Mouse (Mus musculus): Measurements from ENCODE around the gene Zfp383. TPM values are rescaled to one million over a fixed set of nuclear protein-coding genes. Genes with fewer than 3 reads are reported as not detected.
A peak's percentile ranks its signal among the peaks of the same experiment; 100 is the strongest.
"Not testable (repeated sequence)": the region's sequence is repeated elsewhere in the genome, so short reads cannot be mapped to it uniquely, and the experiment has no call there.

Zfp383 gene
- polyA plus RNA-seq, 1 experiment from 2014 or later: 3.2 TPM

- 1% methylated on average over 52 of the region's 52 CpGs for WGBS
- no peaks in the 10 kb centered on the region for H3K27me3 ChIP-seq (ENCODE audit: control insufficient read depth, insufficient read depth, low read length)
- H3K27ac ChIP-seq (ENCODE audit: low read length): peak within 1 kb of the TSS; percentile 95
- H3K9ac ChIP-seq (ENCODE audit: low read length): peak within 1 kb of the TSS; percentile 92
- H3K4me1 ChIP-seq (ENCODE audit: control insufficient read depth, insufficient read depth, low read length): peaks cover 8% of the 10 kb centered on the region
- ATAC-seq (replicated peaks; ENCODE audit: extremely low read depth, insufficient read depth, low FRiP score): peak; percentile 82
- H3K9me3 ChIP-seq (replicated peaks; ENCODE audit: control insufficient read depth, low read length): no peaks in the 10 kb centered on the region
- H3K36me3 ChIP-seq (ENCODE audit: control insufficient read depth, insufficient read depth): no peaks in the 10 kb centered on the region; the same call in 1 of the 2 replicates
- H3K4me2 ChIP-seq (ENCODE audit: low read depth, low read length): peak within 1 kb of the TSS; percentile 81
- peak within 1 kb of the TSS; percentile 70 for H3K4me3 ChIP-seq (ENCODE audit: low read length)
These were observed 45.7 kb downstream of the Zfp383 start, which contains the start of gene Zfp74 for GRCm38 (mm10) chr7:29953513-29954401. Gene Zfp74, minus strand, starts transcription at chr7:29954089.

- Histone ChIP-seq H3K4me2 (ENCODE audit: low read depth, low read length) (peak overlapping the region; percentile 81), H3K27me3 (ENCODE audit: control insufficient read depth, insufficient read depth, low read length) (no peaks in the 10 kb centered on the region), H3K9ac (ENCODE audit: low read length) (peak overlapping the region; percentile 92), H3K36me3 (ENCODE audit: control insufficient read depth, insufficient read depth) (no peaks in the 10 kb centered on the region; the same call in 1 of the 2 replicates), H3K27ac (ENCODE audit: low read length) (no peak overlapping the region), H3K4me1 (ENCODE audit: control insufficient read depth, insufficient read depth, low read length) (peaks cover 8% of the 10 kb centered on the region), H3K4me3 (ENCODE audit: low read length) (peak overlapping the region; percentile 70), H3K9me3 (replicated peaks; ENCODE audit: control insufficient read depth, low read length) (no peaks in the 10 kb centered on the region)
- 26% methylated on average over 4 of the region's 4 CpGs for WGBS
- no peak for ATAC-seq (replicated peaks; ENCODE audit: extremely low read depth, insufficient read depth, low FRiP score)
These were observed 46.7 kb downstream of the Zfp383 start for GRCm38 (mm10) chr7:29954731-29955130.

GRCm38 (mm10) chr7:29956257-29956656 is 48.2 kb downstream of the Zfp383 start:
- Histone ChIP-seq H3K27me3 (ENCODE audit: control insufficient read depth, insufficient read depth, low read length) (no peaks in the 10 kb centered on the region), H3K36me3 (ENCODE audit: control insufficient read depth, insufficient read depth) (no peaks in the 10 kb centered on the region; the same call in 1 of the 2 replicates), H3K4me3 (ENCODE audit: low read length) (peak overlapping the region; percentile 26), H3K27ac (ENCODE audit: low read length) (peak overlapping the region; percentile 22), H3K4me1 (ENCODE audit: control insufficient read depth, insufficient read depth, low read length) (peaks cover 8% of the 10 kb centered on the region), H3K9ac (ENCODE audit: low read length) (peak overlapping the region; percentile 39), H3K4me2 (ENCODE audit: low read depth, low read length) (peak overlapping the region; percentile 46), H3K9me3 (replicated peaks; ENCODE audit: control insufficient read depth, low read length) (no peaks in the 10 kb centered on the region)
- ATAC-seq (replicated peaks; ENCODE audit: extremely low read depth, insufficient read depth, low FRiP score): no peak
- 40% methylated on average over 9 of the region's 10 CpGs for WGBS

- Histone ChIP-seq H3K4me2 (ENCODE audit: low read depth, low read length) (no peak overlapping the region), H3K36me3 (ENCODE audit: control insufficient read depth, insufficient read depth) (no peaks in the 10 kb centered on the region), H3K27ac (ENCODE audit: low read length) (no peak overlapping the region), H3K4me1 (ENCODE audit: control insufficient read depth, insufficient read depth, low read length) (peaks cover 4% of the 10 kb centered on the region), H3K9me3 (replicated peaks; ENCODE audit: control insufficient read depth, low read length) (no peaks in the 10 kb centered on the region), H3K27me3 (ENCODE audit: control insufficient read depth, insufficient read depth, low read length) (no peaks in the 10 kb centered on the region), H3K9ac (ENCODE audit: low read length) (no peak overlapping the region), H3K4me3 (ENCODE audit: low read length) (no peak overlapping the region)
- ATAC-seq (replicated peaks; ENCODE audit: extremely low read depth, insufficient read depth, low FRiP score): no peak
- 76% methylated on average over 11 of the region's 11 CpGs for WGBS
These were observed 50.2 kb downstream of the Zfp383 start for GRCm38 (mm10) chr7:29958125-29958724.

- Histone ChIP-seq H3K9me3 (replicated peaks; ENCODE audit: control insufficient read depth, low read length) (no peaks in the 10 kb centered on the region), H3K36me3 (ENCODE audit: control insufficient read depth, insufficient read depth) (no peaks in the 10 kb centered on the region), H3K27me3 (ENCODE audit: control insufficient read depth, insufficient read depth, low read length) (no peaks in the 10 kb centered on the region), H3K27ac (ENCODE audit: low read length) (no peak overlapping the region), H3K4me3 (ENCODE audit: low read length) (no peak overlapping the region), H3K4me2 (ENCODE audit: low read depth, low read length) (no peak overlapping the region), H3K9ac (ENCODE audit: low read length) (no peak overlapping the region), H3K4me1 (ENCODE audit: control insufficient read depth, insufficient read depth, low read length) (peaks cover 4% of the 10 kb centered on the region)
- WGBS: 47% methylated on average over 3 of the region's 3 CpGs
- no peak for ATAC-seq (replicated peaks; ENCODE audit: extremely low read depth, insufficient read depth, low FRiP score)
These were observed 51.0 kb downstream of the Zfp383 start for GRCm38 (mm10) chr7:29959004-29959403.

GRCm38 (mm10) chr7:29965115-29965810 is 57.2 kb downstream of the Zfp383 start:
- 54% methylated on average over 33 of the region's 39 CpGs for WGBS
- ATAC-seq (replicated peaks; ENCODE audit: extremely low read depth, insufficient read depth, low FRiP score); H3K27me3 ChIP-seq (ENCODE audit: control insufficient read depth, insufficient read depth, low read length); H3K9ac ChIP-seq (ENCODE audit: low read length); H3K27ac ChIP-seq (ENCODE audit: low read length); H3K4me2 ChIP-seq (ENCODE audit: low read depth, low read length); H3K4me3 ChIP-seq (ENCODE audit: low read length); H3K4me1 ChIP-seq (ENCODE audit: control insufficient read depth, insufficient read depth, low read length); H3K9me3 ChIP-seq (replicated peaks; ENCODE audit: control insufficient read depth, low read length); H3K36me3 ChIP-seq (ENCODE audit: control insufficient read depth, insufficient read depth): not testable (repeated sequence)

Small RNAs within 50 kb of the gene (microRNA-seq; reads per million reads assigned to microRNA genes)
- 0.59 reads per million for gene Mir7668

Other genes with a start within 250 kb of the Zfp383 start
- gene Catsperg2, start 181.2 kb upstream of the Zfp383 start, polyA plus RNA-seq (2015; fragmentation: Nextera tagmentation; extraction: Ambion mirVana): not detected in 2 replicates
- 8.9 and 9.8 TPM in 2 replicates for gene Zfp84, start 139.7 kb upstream of the Zfp383 start, polyA plus RNA-seq (2015; fragmentation: Nextera tagmentation; extraction: Ambion mirVana)
- gene Zfp30, start 124.2 kb upstream of the Zfp383 start, polyA plus RNA-seq (2015; fragmentation: Nextera tagmentation; extraction: Ambion mirVana): 6.2 and 6.9 TPM in 2 replicates
- 12.6 and 12.9 TPM in 2 replicates for gene Zfp790, start 92.1 kb upstream of the Zfp383 start, polyA plus RNA-seq (2015; fragmentation: Nextera tagmentation; extraction: Ambion mirVana)
- 1.5 TPM in 2 replicates for gene Zfp940, start 54.6 kb upstream of the Zfp383 start, polyA plus RNA-seq (2015; fragmentation: Nextera tagmentation; extraction: Ambion mirVana)
- 4.2 and 5.4 TPM in 2 replicates for gene Zfp420, start 48.2 kb upstream of the Zfp383 start, polyA plus RNA-seq (2015; fragmentation: Nextera tagmentation; extraction: Ambion mirVana)
- 8.5 and 9.6 TPM in 2 replicates for gene Zfp27, start 1.7 kb upstream of the Zfp383 start, polyA plus RNA-seq (2015; fragmentation: Nextera tagmentation; extraction: Ambion mirVana)
- 8.2 and 8.3 TPM in 2 replicates for gene Zfp74, start 45.9 kb downstream of the Zfp383 start, polyA plus RNA-seq (2015; fragmentation: Nextera tagmentation; extraction: Ambion mirVana)
- gene Zfp568, start 75.7 kb downstream of the Zfp383 start, polyA plus RNA-seq (2015; fragmentation: Nextera tagmentation; extraction: Ambion mirVana): 16.0 and 18.4 TPM in 2 replicates
- 4.3 and 4.7 TPM in 2 replicates for gene Zfp14, start 143.2 kb downstream of the Zfp383 start, polyA plus RNA-seq (2015; fragmentation: Nextera tagmentation; extraction: Ambion mirVana)
- gene Zfp82, start 164.7 kb downstream of the Zfp383 start, polyA plus RNA-seq (2015; fragmentation: Nextera tagmentation; extraction: Ambion mirVana): 4.8 and 5.2 TPM in 2 replicates
- not detected in 2 replicates for gene Gm26920, start 182.2 kb downstream of the Zfp383 start, polyA plus RNA-seq (2015; fragmentation: Nextera tagmentation; extraction: Ambion mirVana)
- 6.2 and 7.1 TPM in 2 replicates for gene Zfp566, start 182.3 kb downstream of the Zfp383 start, polyA plus RNA-seq (2015; fragmentation: Nextera tagmentation; extraction: Ambion mirVana)
- gene Zfp260, start 186.6 kb downstream of the Zfp383 start, polyA plus RNA-seq (2015; fragmentation: Nextera tagmentation; extraction: Ambion mirVana): 75.3 and 76.0 TPM in 2 replicates
- 11.2 and 13.3 TPM in 2 replicates for gene Zfp382, start 213.7 kb downstream of the Zfp383 start, polyA plus RNA-seq (2015; fragmentation: Nextera tagmentation; extraction: Ambion mirVana)

All from heart, embryonic 16.5 days (tissue).